Mouse (Mus musculus): Measurements from ENCODE around the gene Mrps24. TPM values are rescaled to one million over a fixed set of nuclear protein-coding genes. Genes with fewer than 3 reads are reported as not detected.

Mrps24 gene
- polyA plus RNA-seq, 1 experiment from 2014 or later, result 171 TPM

DNA sequence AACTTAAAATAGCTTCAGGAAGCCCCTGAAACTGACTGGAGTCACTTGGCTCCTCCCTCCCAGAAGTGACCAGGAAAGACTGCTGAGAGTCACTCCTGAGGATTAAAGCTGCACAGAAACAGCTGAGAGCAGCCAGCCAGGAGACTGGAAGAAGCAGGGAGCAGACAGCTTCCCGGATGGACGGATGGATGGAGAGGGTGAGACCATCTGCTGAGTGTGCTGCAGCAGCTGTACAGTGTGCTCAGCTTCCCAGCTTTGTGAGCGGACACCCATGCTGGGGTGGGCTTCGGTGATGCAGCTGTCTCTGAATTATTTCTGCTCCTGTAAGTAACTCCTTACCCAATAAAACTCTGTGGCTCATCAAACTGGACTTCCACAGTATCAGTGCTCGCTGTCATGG, 16.9 kb upstream of the Mrps24 start:
- no peak overlapping the region for H3K9ac ChIP-seq
- H3K36me3 ChIP-seq, result no peaks in the 10 kb centered on the region
- no peak for ATAC-seq (ENCODE audit: low FRiP score)
- peak overlapping the region; percentile 9; the same call in 1 of the 2 replicates for H3K27ac ChIP-seq
- no peak overlapping the region for H3K4me3 ChIP-seq
- no peak overlapping the region for H3K4me2 ChIP-seq
- WGBS, result 60% methylated on average over 5 of the region's 5 CpGs
- 0 out of 2 replicates have a peak, but pooled peaks cover 7% of the 10 kb centered on the region for H3K4me1 ChIP-seq (replicated peaks)
- no peaks in the 10 kb centered on the region for H3K9me3 ChIP-seq
- no peaks in the 10 kb centered on the region for H3K27me3 ChIP-seq

- ATAC-seq (ENCODE audit: low FRiP score), result no peak
Measured at GRCm38 (mm10) chr11:5729582-5729981, 14.1 kb upstream of the Mrps24 start.

GRCm38 (mm10) chr11:5718611-5719354, 3.3 kb upstream of the Mrps24 start:
- Histone ChIP-seq H3K9ac (no peak overlapping the region), H3K4me2 (no peak overlapping the region), H3K27me3 (no peaks in the 10 kb centered on the region), H3K4me1 (replicated peaks) (no peaks in the 10 kb centered on the region), H3K9me3 (no peaks in the 10 kb centered on the region), H3K4me3 (no peak overlapping the region), H3K36me3 (peaks cover 62% of the 10 kb centered on the region), H3K27ac (no peak overlapping the region)
- ATAC-seq (ENCODE audit: low FRiP score), result no peak
- WGBS, result 97% methylated on average over 12 of the region's 12 CpGs

More at GRCm38 (mm10) chr11:5729582-5729981, 14.1 kb upstream of the Mrps24 start:
- H3K4me2 ChIP-seq, result no peak overlapping the region
- H3K4me3 ChIP-seq, result no peak overlapping the region
- no peaks in the 10 kb centered on the region for H3K27me3 ChIP-seq
- H3K9me3 ChIP-seq, result no peaks in the 10 kb centered on the region
- H3K27ac ChIP-seq, result no peak overlapping the region
- 92% methylated on average over 9 of the region's 9 CpGs for WGBS
- H3K4me1 ChIP-seq (replicated peaks), result 0 out of 2 replicates have a peak, but pooled peaks cover 7% of the 10 kb centered on the region
- no peak overlapping the region for H3K9ac ChIP-seq
- H3K36me3 ChIP-seq, result peaks cover 1% of the 10 kb centered on the region; the same call in 1 of the 2 replicates

GRCm38 (mm10) chr11:5716938-5717705, 1.6 kb upstream of the Mrps24 start:
- peaks cover 57% of the 10 kb centered on the region for H3K36me3 ChIP-seq
- no peaks in the 10 kb centered on the region for H3K4me1 ChIP-seq (replicated peaks)
- H3K27ac ChIP-seq, result no peak overlapping the region
- H3K27me3 ChIP-seq, result no peaks in the 10 kb centered on the region
- WGBS, result 95% methylated on average over 34 of the region's 34 CpGs
- no peaks in the 10 kb centered on the region for H3K9me3 ChIP-seq
- no peak overlapping the region for H3K9ac ChIP-seq
- no peak overlapping the region for H3K4me2 ChIP-seq
- no peak overlapping the region for H3K4me3 ChIP-seq
- no peak for ATAC-seq (ENCODE audit: low FRiP score)

- Histone ChIP-seq H3K4me2 (no peak overlapping the region), H3K27me3 (no peaks in the 10 kb centered on the region), H3K27ac (no peak overlapping the region), H3K36me3 (peaks cover 50% of the 10 kb centered on the region), H3K9me3 (no peaks in the 10 kb centered on the region), H3K4me1 (replicated peaks) (no peaks in the 10 kb centered on the region), H3K4me3 (no peak overlapping the region), H3K9ac (no peak overlapping the region)
- 96% methylated on average over 11 of the region's 11 CpGs for WGBS
- ATAC-seq (ENCODE audit: low FRiP score), result no peak
Measured at GRCm38 (mm10) chr11:5716246-5716645, 766 bp upstream of the Mrps24 start.

GRCm38 (mm10) chr11:5715179-5715578, 301 bp downstream of the Mrps24 start:
- H3K27ac ChIP-seq, result no peak overlapping the region
- ATAC-seq (ENCODE audit: low FRiP score), result no peak
- no peaks in the 10 kb centered on the region for H3K27me3 ChIP-seq
- WGBS, result 92% methylated on average over 9 of the region's 9 CpGs
- H3K4me3 ChIP-seq, result no peak overlapping the region
- H3K9ac ChIP-seq, result no peak overlapping the region
- no peaks in the 10 kb centered on the region for H3K4me1 ChIP-seq (replicated peaks)
- no peaks in the 10 kb centered on the region for H3K9me3 ChIP-seq
- no peak overlapping the region for H3K4me2 ChIP-seq
- H3K36me3 ChIP-seq, result peaks cover 50% of the 10 kb centered on the region

GRCm38 (mm10) chr11:5707530-5708353, 7.7 kb downstream of the Mrps24 start:
- peak overlapping the region; percentile 86 for H3K27ac ChIP-seq
- peak overlapping the region; percentile 95 for H3K4me3 ChIP-seq
- peak; percentile 96 for ATAC-seq (ENCODE audit: low FRiP score)
- H3K4me2 ChIP-seq, result peak overlapping the region; percentile 84
- H3K27me3 ChIP-seq, result no peaks in the 10 kb centered on the region
- no peaks in the 10 kb centered on the region for H3K9me3 ChIP-seq
- H3K9ac ChIP-seq, result peak overlapping the region; percentile 94
- H3K4me1 ChIP-seq (replicated peaks), result peaks cover 15% of the 10 kb centered on the region
- WGBS, result 21% methylated on average over 44 of the region's 50 CpGs
- peaks cover 25% of the 10 kb centered on the region for H3K36me3 ChIP-seq

DNA sequence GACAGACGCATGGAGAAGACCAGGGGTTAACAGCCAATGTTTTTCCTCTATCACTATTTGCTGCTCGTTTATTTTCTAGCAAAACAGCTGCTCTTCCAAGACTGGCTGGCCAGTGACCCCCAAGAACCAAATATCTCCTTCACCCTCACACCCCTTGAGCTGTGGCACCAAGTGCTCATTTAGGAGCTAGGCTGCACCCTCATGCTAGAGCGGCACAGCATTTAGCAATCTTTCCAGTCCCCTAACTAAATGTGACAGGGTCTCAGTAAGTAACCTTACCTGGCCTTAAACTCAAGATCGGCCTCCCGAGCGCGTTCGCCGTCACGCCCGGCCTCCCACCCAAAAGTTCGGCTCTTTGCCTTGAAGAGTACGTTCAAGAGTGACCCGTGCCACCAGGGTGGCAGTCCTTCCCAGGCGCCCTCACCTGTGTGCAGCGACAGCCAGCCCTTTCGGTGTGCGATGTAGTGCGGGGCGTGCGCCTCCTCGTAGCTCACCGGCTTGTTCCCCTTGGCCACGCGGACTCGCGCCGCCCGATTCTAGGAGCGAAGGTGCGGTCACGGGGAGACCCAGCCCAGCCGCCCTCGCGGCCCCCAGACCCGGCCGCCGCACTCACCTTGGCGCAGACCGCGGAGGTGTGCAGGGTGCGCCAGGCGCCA, 8.5 kb downstream of the Mrps24 start:
- H3K4me3 ChIP-seq, result peak overlapping the region; percentile 95
- peak overlapping the region; percentile 86 for H3K27ac ChIP-seq
- no peaks in the 10 kb centered on the region for H3K27me3 ChIP-seq
- WGBS, result 1% methylated on average over 43 of the region's 43 CpGs
- H3K9ac ChIP-seq, result peak overlapping the region; percentile 94
- peaks cover 15% of the 10 kb centered on the region for H3K4me1 ChIP-seq (replicated peaks)
- ATAC-seq (ENCODE audit: low FRiP score), result peak; percentile 84
- peaks cover 25% of the 10 kb centered on the region for H3K36me3 ChIP-seq
- H3K9me3 ChIP-seq, result no peaks in the 10 kb centered on the region
- peak overlapping the region; percentile 84 for H3K4me2 ChIP-seq

DNA sequence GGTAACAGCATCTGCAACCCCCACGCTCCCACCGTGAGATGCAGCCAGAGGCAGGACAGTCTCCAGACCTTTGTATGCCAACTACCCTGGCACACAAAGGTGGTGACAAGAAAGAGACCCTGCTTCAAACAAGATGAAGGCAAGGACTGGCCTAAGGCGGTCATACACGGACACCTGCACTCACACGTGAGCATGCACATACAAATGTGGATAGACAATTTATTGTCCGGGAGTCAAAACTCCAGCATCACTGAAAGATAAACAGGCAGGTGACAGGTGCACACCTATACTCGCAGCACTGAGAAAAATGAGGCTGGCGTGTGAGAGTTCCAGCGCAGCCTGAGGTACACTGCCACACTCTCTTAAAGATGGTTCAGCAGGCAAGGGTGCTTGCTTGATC, 9.5 kb downstream of the Mrps24 start:
- no peak overlapping the region for H3K27ac ChIP-seq
- peaks cover 15% of the 10 kb centered on the region for H3K4me1 ChIP-seq (replicated peaks)
- no peak for ATAC-seq (ENCODE audit: low FRiP score)
- peak overlapping the region; percentile 94 for H3K9ac ChIP-seq
- peak overlapping the region; percentile 95 for H3K4me3 ChIP-seq
- peaks cover 25% of the 10 kb centered on the region for H3K36me3 ChIP-seq
- no peaks in the 10 kb centered on the region for H3K9me3 ChIP-seq
- no peaks in the 10 kb centered on the region for H3K27me3 ChIP-seq
- 95% methylated on average over 9 of the region's 9 CpGs for WGBS
- peak overlapping the region; percentile 84 for H3K4me2 ChIP-seq

GRCm38 (mm10) chr11:5703341-5703740, 12.1 kb downstream of the Mrps24 start:
- H3K27ac ChIP-seq, result no peak overlapping the region
- no peak overlapping the region for H3K9ac ChIP-seq
- no peak overlapping the region for H3K4me2 ChIP-seq
- no peaks in the 10 kb centered on the region for H3K9me3 ChIP-seq
- ATAC-seq (ENCODE audit: low FRiP score), result no peak
- no peaks in the 10 kb centered on the region for H3K27me3 ChIP-seq
- 92% methylated on average over 1 of the region's 1 CpGs for WGBS
- peaks cover 25% of the 10 kb centered on the region for H3K36me3 ChIP-seq
- no peak overlapping the region for H3K4me3 ChIP-seq
- H3K4me1 ChIP-seq (replicated peaks), result peaks cover 15% of the 10 kb centered on the region

GRCm38 (mm10) chr11:5702957-5703332, 12.5 kb downstream of the Mrps24 start:
- H3K9ac ChIP-seq, result no peak overlapping the region
- no peak overlapping the region for H3K4me2 ChIP-seq
- H3K4me3 ChIP-seq, result no peak overlapping the region

More at GRCm38 (mm10) chr11:5702957-5703332, 12.5 kb downstream of the Mrps24 start:
- Histone ChIP-seq H3K27ac (no peak overlapping the region), H3K27me3 (no peaks in the 10 kb centered on the region), H3K36me3 (peaks cover 25% of the 10 kb centered on the region), H3K4me1 (replicated peaks) (peaks cover 15% of the 10 kb centered on the region), H3K9me3 (no peaks in the 10 kb centered on the region)
- 89% methylated on average over 6 of the region's 6 CpGs for WGBS
- no peak for ATAC-seq (ENCODE audit: low FRiP score)
